Mouse (Mus musculus): Measurements from ENCODE around the gene Vsnl1. TPM values are rescaled to one million over a fixed set of nuclear protein-coding genes. Genes with fewer than 3 reads are reported as not detected.

Gene Vsnl1
- polyA plus RNA-seq, 1 experiment from 2014 or later = 12.8 TPM

DNA sequence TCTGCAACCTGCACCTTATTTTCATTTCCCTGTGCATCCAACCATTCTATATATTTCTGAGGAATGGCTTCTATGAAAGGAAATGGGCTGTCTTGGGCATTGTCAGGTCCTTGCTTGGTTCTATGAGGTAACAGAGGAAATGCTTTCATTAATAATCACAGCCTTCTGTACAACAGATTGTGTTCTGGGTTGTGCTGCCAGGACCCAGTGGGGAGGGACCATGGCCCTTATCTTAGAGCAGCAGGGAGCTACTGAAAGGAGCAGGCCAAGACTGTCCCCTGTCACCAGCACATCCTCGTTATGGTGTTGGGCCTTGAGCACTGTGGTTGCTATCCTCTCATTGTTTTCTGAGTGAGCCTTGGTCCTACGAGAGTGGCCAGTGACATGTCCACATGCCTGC lies 40.9 kb downstream of the Vsnl1 start:
- Histone ChIP-seq H3K4me3 (ENCODE audit: low read depth, low read length) (no peak overlapping the region), H3K36me3 (ENCODE audit: control insufficient read depth, insufficient read depth, low read length) (no peaks in the 10 kb centered on the region), H3K27ac (ENCODE audit: low read depth, low read length) (no peak overlapping the region), H3K4me2 (ENCODE audit: low read length) (no peak overlapping the region), H3K9ac (ENCODE audit: low read length) (no peak overlapping the region), H3K4me1 (ENCODE audit: control insufficient read depth, insufficient read depth, low read length) (no peaks in the 10 kb centered on the region), H3K9me3 (replicated peaks; ENCODE audit: control insufficient read depth, low read length) (no peaks in the 10 kb centered on the region), H3K27me3 (replicated peaks; ENCODE audit: control insufficient read depth, insufficient read depth, low read length) (no peaks in the 10 kb centered on the region)
- no peak for ATAC-seq
- no peak for DNase-seq (ENCODE audit: low spot score)
- WGBS = 66% methylated on average over 2 of the region's 2 CpGs

DNA sequence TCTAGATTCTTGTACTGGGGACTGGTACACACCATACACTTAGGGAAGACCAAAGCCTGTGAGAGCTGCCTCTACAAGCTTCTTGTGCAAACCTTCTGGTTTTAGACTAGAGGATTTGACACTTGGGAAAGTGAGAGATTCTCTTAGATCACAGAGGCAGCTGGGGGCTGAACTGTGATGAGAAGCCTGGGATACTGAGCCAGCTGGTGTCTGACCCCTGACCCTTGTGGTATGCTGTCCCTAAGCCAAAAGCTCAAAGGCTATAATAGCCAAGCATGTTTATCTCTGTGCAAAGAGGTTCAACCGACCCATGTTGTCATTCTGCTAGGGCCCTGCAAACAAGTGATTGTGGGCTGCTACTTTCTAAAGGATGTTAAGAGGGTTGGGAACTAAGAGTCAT lies 43.9 kb downstream of the Vsnl1 start:
- no peak overlapping the region for H3K27ac ChIP-seq (ENCODE audit: low read depth, low read length)

DNA sequence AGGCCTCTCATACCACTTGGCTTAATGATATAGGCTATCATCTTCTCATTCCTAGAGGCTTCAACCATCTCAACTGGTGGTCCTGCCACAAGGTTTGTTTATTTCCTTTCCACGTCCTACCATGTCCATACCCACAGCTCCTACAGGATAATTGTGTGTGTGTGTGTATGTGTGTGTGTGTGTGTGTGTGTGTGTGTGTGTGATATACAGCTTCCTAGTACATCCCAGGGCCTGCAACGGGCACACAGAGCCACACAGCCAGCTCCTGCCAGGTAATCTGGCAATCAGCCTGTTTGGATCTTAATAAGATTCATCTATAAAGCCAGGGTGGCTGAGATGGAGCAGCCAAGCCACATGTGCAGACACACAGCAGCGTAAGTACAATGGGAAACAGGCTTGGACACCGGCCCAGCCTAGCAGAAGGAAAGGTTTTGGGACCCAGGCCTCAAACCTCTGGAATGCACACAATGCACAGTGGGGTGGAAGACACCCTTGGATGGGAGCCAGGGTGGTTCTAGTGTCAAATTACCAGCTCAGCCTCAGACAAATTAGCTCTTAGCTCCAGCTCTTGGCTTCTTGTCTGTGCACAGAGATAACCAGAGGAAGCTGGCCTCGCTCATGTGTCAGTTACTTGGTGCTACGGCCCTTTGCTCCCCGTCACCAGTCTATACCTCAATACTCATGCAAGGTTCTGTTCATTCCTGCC lies 45.0 kb downstream of the Vsnl1 start:
- DNase-seq (ENCODE audit: low spot score) = peak; percentile 37
- 42% methylated on average over 7 of the region's 7 CpGs for WGBS

More for the DNA sequence above, 43.9 kb downstream of the Vsnl1 start:
- Histone ChIP-seq H3K9me3 (replicated peaks; ENCODE audit: control insufficient read depth, low read length) (no peaks in the 10 kb centered on the region), H3K4me2 (ENCODE audit: low read length) (no peak overlapping the region), H3K27me3 (replicated peaks; ENCODE audit: control insufficient read depth, insufficient read depth, low read length) (no peaks in the 10 kb centered on the region), H3K9ac (ENCODE audit: low read length) (no peak overlapping the region), H3K4me3 (ENCODE audit: low read depth, low read length) (no peak overlapping the region), H3K4me1 (ENCODE audit: control insufficient read depth, insufficient read depth, low read length) (no peaks in the 10 kb centered on the region), H3K36me3 (ENCODE audit: control insufficient read depth, insufficient read depth, low read length) (no peaks in the 10 kb centered on the region)
- no peak for ATAC-seq
- 57% methylated on average over 1 of the region's 1 CpGs for WGBS
- no peak for DNase-seq (ENCODE audit: low spot score)

DNA sequence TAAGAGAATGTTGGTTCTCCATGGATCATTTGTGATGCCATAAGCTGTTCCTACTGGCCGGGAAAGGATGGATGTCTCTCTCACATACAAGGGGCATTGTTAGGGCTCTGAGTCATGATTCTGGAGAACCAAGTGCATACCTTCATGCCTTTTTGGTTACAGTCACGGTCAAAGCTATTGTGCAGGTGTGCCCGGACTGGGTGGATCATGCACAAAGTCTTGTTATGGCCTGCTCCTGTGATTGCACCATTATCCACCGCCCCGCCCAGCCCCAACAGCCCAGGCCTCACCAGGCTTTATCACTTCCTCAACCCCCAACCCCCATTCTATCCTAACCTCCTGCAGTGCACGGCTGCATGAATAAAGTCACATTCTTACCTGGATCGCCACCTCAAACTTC lies 47.3 kb downstream of the Vsnl1 start:
- Histone ChIP-seq H3K27ac (ENCODE audit: low read depth, low read length) (no peak overlapping the region), H3K9me3 (replicated peaks; ENCODE audit: control insufficient read depth, low read length) (no peaks in the 10 kb centered on the region), H3K27me3 (replicated peaks; ENCODE audit: control insufficient read depth, insufficient read depth, low read length) (no peaks in the 10 kb centered on the region), H3K4me1 (ENCODE audit: control insufficient read depth, insufficient read depth, low read length) (no peaks in the 10 kb centered on the region), H3K9ac (ENCODE audit: low read length) (no peak overlapping the region), H3K4me3 (ENCODE audit: low read depth, low read length) (no peak overlapping the region), H3K36me3 (ENCODE audit: control insufficient read depth, insufficient read depth, low read length) (no peaks in the 10 kb centered on the region), H3K4me2 (ENCODE audit: low read length) (no peak overlapping the region)
- ATAC-seq = no peak
- 86% methylated on average over 7 of the region's 7 CpGs for WGBS
- no peak for DNase-seq (ENCODE audit: low spot score)

More for the DNA sequence above, 45.0 kb downstream of the Vsnl1 start:
- H3K4me3 ChIP-seq (ENCODE audit: low read depth, low read length) = no peak overlapping the region
- no peaks in the 10 kb centered on the region for H3K36me3 ChIP-seq (ENCODE audit: control insufficient read depth, insufficient read depth, low read length)
- no peak overlapping the region for H3K9ac ChIP-seq (ENCODE audit: low read length)
- ATAC-seq = peak; percentile 58; the same call in 1 of the 2 replicates
- no peaks in the 10 kb centered on the region for H3K9me3 ChIP-seq (replicated peaks; ENCODE audit: control insufficient read depth, low read length)
- H3K27me3 ChIP-seq (replicated peaks; ENCODE audit: control insufficient read depth, insufficient read depth, low read length) = no peaks in the 10 kb centered on the region
- no peak overlapping the region for H3K27ac ChIP-seq (ENCODE audit: low read depth, low read length)
- H3K4me1 ChIP-seq (ENCODE audit: control insufficient read depth, insufficient read depth, low read length) = no peaks in the 10 kb centered on the region
- no peak overlapping the region for H3K4me2 ChIP-seq (ENCODE audit: low read length)

DNA sequence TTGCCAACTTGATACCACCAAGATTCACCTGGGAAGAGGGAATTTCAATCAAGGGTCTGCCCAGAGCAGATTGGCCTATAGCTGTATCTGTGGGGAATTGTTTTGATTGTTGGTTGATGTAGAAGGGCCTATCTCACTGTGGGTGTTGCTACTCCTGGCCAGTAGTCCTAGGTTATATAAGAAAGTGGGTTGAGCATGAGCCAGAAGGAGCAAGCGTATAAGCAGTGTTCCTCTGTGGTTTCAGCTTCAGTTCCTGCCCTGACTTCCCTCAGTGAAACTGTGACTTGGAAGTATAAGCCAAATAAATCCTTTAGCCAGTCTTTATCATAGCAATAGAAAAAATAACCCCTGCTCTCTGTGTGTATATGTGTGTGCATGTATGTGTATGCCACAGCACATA lies 51.7 kb downstream of the Vsnl1 start:
- Histone ChIP-seq H3K9me3 (replicated peaks; ENCODE audit: control insufficient read depth, low read length) (no peaks in the 10 kb centered on the region), H3K4me1 (ENCODE audit: control insufficient read depth, insufficient read depth, low read length) (no peaks in the 10 kb centered on the region), H3K9ac (ENCODE audit: low read length) (no peak overlapping the region), H3K27ac (ENCODE audit: low read depth, low read length) (no peak overlapping the region), H3K27me3 (replicated peaks; ENCODE audit: control insufficient read depth, insufficient read depth, low read length) (no peaks in the 10 kb centered on the region), H3K36me3 (ENCODE audit: control insufficient read depth, insufficient read depth, low read length) (no peaks in the 10 kb centered on the region), H3K4me3 (ENCODE audit: low read depth, low read length) (no peak overlapping the region), H3K4me2 (ENCODE audit: low read length) (no peak overlapping the region)
- WGBS = 96% methylated on average over 1 of the region's 1 CpGs
- ATAC-seq = no peak
- DNase-seq (ENCODE audit: low spot score) = no peak

DNA sequence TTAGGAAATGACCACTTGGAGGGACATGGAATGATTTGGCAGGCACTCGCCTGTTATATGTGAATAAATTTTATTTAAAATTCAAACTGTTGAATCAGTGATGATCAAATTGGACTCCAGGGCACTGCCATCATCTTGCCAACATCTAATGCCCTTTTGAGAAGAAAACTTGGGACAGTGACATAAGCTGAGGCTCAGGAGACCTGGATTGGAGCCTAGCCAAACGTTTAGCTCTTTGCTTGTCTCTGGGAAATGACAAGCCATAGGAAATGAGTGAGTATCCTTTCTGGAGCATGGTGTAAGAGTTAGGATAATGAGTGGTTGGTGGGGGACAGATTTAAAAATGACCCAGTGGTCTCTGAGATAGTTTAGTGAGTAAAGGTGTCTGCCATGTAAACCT lies 57.0 kb downstream of the Vsnl1 start:
- Histone ChIP-seq H3K9ac (ENCODE audit: low read length) (no peak overlapping the region), H3K4me1 (ENCODE audit: control insufficient read depth, insufficient read depth, low read length) (no peaks in the 10 kb centered on the region), H3K27me3 (replicated peaks; ENCODE audit: control insufficient read depth, insufficient read depth, low read length) (no peaks in the 10 kb centered on the region), H3K9me3 (replicated peaks; ENCODE audit: control insufficient read depth, low read length) (no peaks in the 10 kb centered on the region), H3K4me3 (ENCODE audit: low read depth, low read length) (no peak overlapping the region), H3K27ac (ENCODE audit: low read depth, low read length) (no peak overlapping the region), H3K4me2 (ENCODE audit: low read length) (no peak overlapping the region), H3K36me3 (ENCODE audit: control insufficient read depth, insufficient read depth, low read length) (no peaks in the 10 kb centered on the region)
- 82% methylated on average over 2 of the region's 2 CpGs for WGBS
- no peak for DNase-seq (ENCODE audit: low spot score)
- ATAC-seq = no peak

DNA sequence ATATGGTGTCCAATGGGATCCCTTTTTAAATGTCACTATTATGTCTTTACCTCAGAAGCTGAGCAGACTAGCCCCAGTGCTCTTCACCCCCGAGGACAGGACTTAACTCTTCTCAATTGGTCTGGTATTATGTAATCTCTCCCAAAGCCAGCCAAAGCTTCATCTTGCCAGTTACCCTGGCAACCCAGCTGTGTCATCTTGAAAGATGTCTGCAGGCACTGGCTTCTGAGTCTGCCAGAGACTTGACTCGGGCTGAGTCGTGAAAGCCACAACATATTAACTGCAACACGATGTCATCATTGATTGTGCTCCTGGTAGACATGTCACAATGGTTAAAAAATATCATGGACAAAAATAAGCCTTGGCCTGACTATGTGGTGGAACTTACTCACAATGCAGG lies 66.4 kb downstream of the Vsnl1 start:
- Histone ChIP-seq H3K27me3 (replicated peaks; ENCODE audit: control insufficient read depth, insufficient read depth, low read length) (no peaks in the 10 kb centered on the region), H3K27ac (ENCODE audit: low read depth, low read length) (no peak overlapping the region), H3K4me1 (ENCODE audit: control insufficient read depth, insufficient read depth, low read length) (no peaks in the 10 kb centered on the region), H3K36me3 (ENCODE audit: control insufficient read depth, insufficient read depth, low read length) (no peaks in the 10 kb centered on the region), H3K9ac (ENCODE audit: low read length) (no peak overlapping the region), H3K4me2 (ENCODE audit: low read length) (no peak overlapping the region), H3K4me3 (ENCODE audit: low read depth, low read length) (no peak overlapping the region), H3K9me3 (replicated peaks; ENCODE audit: control insufficient read depth, low read length) (no peaks in the 10 kb centered on the region)
- WGBS = 57% methylated on average over 4 of the region's 4 CpGs
- DNase-seq (ENCODE audit: low spot score) (peak; percentile 70), ATAC-seq (peak; percentile 77)

DNA sequence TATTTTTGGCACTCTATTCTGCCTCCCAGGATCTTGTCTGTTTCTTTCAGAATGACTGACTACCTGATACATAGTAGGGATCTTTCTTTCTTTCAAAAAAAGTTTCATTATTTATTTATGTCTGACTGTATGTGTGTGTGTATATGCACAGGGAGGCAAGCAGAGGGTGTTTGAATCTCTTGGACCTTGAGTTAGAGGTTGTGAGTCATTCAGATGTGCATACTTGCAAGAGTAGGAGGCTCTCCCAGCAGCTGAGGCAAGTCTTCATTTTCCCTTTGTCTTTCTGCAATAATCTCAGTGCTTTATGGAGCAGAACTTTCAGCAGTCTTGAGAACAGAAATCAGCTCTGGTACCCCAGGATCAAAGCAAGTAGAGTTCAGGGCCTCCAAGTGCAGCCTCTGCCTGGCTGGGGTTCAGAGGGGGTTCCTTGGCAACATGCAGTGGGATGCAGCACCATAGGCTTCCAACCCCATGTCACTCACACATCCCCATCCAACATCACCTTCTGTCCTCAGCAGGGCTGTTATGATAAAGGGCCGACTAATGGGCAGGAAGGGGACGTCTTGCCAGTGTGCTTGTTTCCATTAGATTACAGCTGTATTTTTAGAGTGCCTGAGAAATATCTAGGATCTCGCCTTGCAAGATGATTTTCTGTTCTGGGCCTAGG lies 69.2 kb downstream of the Vsnl1 start:
- no peak for DNase-seq (ENCODE audit: low spot score)
- Histone ChIP-seq H3K27ac (ENCODE audit: low read depth, low read length) (no peak overlapping the region), H3K4me2 (ENCODE audit: low read length) (no peak overlapping the region), H3K9me3 (replicated peaks; ENCODE audit: control insufficient read depth, low read length) (no peaks in the 10 kb centered on the region), H3K4me1 (ENCODE audit: control insufficient read depth, insufficient read depth, low read length) (no peaks in the 10 kb centered on the region), H3K36me3 (ENCODE audit: control insufficient read depth, insufficient read depth, low read length) (no peaks in the 10 kb centered on the region), H3K9ac (ENCODE audit: low read length) (no peak overlapping the region), H3K4me3 (ENCODE audit: low read depth, low read length) (no peak overlapping the region), H3K27me3 (replicated peaks; ENCODE audit: control insufficient read depth, insufficient read depth, low read length) (no peaks in the 10 kb centered on the region)
- no peak for ATAC-seq
- WGBS = 69% methylated on average over 3 of the region's 3 CpGs

DNA sequence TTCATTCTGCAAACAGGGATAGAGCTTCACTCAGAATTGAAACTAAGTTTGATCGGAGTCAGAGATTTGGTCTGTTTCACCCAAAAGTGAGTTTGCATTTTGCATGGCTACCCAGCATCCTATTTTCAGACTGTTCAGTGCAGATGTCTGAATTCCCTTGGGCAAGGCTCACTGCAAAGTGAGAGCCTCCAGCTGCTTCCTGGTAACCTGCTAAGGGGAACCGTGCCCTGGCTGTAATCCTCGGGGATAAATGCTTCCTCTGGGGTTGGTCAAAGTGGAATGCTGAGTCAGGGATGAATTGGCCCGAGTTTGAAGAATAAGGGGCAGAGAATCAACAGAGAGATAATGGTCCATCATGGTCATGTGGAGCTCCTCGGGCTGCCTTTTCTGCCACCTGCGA lies 71.5 kb downstream of the Vsnl1 start:
- H3K9ac ChIP-seq (ENCODE audit: low read length) = no peak overlapping the region
- H3K4me3 ChIP-seq (ENCODE audit: low read depth, low read length) = no peak overlapping the region
- 68% methylated on average over 6 of the region's 6 CpGs for WGBS
- H3K4me1 ChIP-seq (ENCODE audit: control insufficient read depth, insufficient read depth, low read length) = no peaks in the 10 kb centered on the region
- H3K27me3 ChIP-seq (replicated peaks; ENCODE audit: control insufficient read depth, insufficient read depth, low read length) = no peaks in the 10 kb centered on the region
- H3K9me3 ChIP-seq (replicated peaks; ENCODE audit: control insufficient read depth, low read length) = no peaks in the 10 kb centered on the region
- ATAC-seq (no peak), DNase-seq (ENCODE audit: low spot score) (no peak)
- H3K4me2 ChIP-seq (ENCODE audit: low read length) = no peak overlapping the region
- H3K27ac ChIP-seq (ENCODE audit: low read depth, low read length) = no peak overlapping the region
- H3K36me3 ChIP-seq (ENCODE audit: control insufficient read depth, insufficient read depth, low read length) = no peaks in the 10 kb centered on the region
